Mouse (Mus musculus) myocyte (in vitro differentiated cells): ENCODE results near the gene Ung.

ENCODE experiments used
- CEBPB ChIP-seq: IDR thresholded peaks from 2 replicates; pipeline ENCODE4 v1.6.1; 2011; ENCODE audit warnings: mild to moderate bottlenecking, moderate library complexity; ENCODE audit not compliant: poor library complexity, insufficient read depth, severe bottlenecking
- E2F4 ChIP-seq: IDR thresholded peaks from one replicate; pipeline ENCODE4 v1.6.1; 2011; ENCODE audit warnings: mild to moderate bottlenecking, control low read depth, moderate library complexity; ENCODE audit not compliant: insufficient read depth
- MAX ChIP-seq: IDR thresholded peaks from one replicate; pipeline ENCODE4 v1.6.1; 2011; ENCODE audit warnings: low read depth, mild to moderate bottlenecking, control low read depth
- MYOD1 ChIP-seq, 3 experiments: IDR thresholded peaks; one replicate each; pipeline ENCODE4 v1.6.1; 2011; ENCODE audit warnings: control low read depth in 2 of 3, low read depth in 2 of 3, mild to moderate bottlenecking in 2 of 3, moderate library complexity in 1 of 3; ENCODE audit not compliant: insufficient read length in 2 of 3, control insufficient read depth in 1 of 3
- MYOG ChIP-seq, 3 experiments: IDR thresholded peaks; one replicate each; pipeline ENCODE4 v1.6.1; 2011; ENCODE audit warnings: control low read depth in 2 of 3, low read depth in 2 of 3, mild to moderate bottlenecking in 2 of 3; ENCODE audit not compliant: insufficient read length in 2 of 3, control insufficient read depth in 1 of 3, insufficient read depth in 1 of 3
- POLR2A ChIP-seq: IDR thresholded peaks from one replicate; pipeline ENCODE4 v1.6.1; 2011; ENCODE audit warnings: low read depth, mild to moderate bottlenecking, control low read depth, moderate library complexity; ENCODE audit not compliant: insufficient read length
- POLR2AphosphoS2 ChIP-seq: IDR thresholded peaks from one replicate; pipeline ENCODE4 v1.6.1; 2011; ENCODE audit warnings: low read depth, control low read depth; ENCODE audit not compliant: insufficient read length
- REST ChIP-seq: IDR thresholded peaks from one replicate; pipeline ENCODE4 v1.6.1; 2011; ENCODE audit warnings: mild to moderate bottlenecking, control low read depth, moderate library complexity; ENCODE audit not compliant: insufficient read depth, insufficient read length
- SRF ChIP-seq: IDR thresholded peaks from one replicate; pipeline ENCODE4 v1.6.1; 2011; ENCODE audit warnings: low read depth; ENCODE audit not compliant: control insufficient read depth, insufficient read length
- TCF12 ChIP-seq: IDR thresholded peaks from one replicate; pipeline ENCODE4 v1.6.1; 2011; ENCODE audit warnings: mild to moderate bottlenecking, control low read depth; ENCODE audit not compliant: poor library complexity, insufficient read depth, severe bottlenecking
- TCF3 ChIP-seq: IDR thresholded peaks from one replicate; pipeline ENCODE4 v1.6.1; 2011; ENCODE audit warnings: low read depth, control low read depth; ENCODE audit not compliant: insufficient read length
- USF1 ChIP-seq: IDR thresholded peaks from one replicate; pipeline ENCODE4 v1.6.1; 2011; ENCODE audit warnings: low read depth, mild to moderate bottlenecking, control low read depth, moderate library complexity

DNA sequence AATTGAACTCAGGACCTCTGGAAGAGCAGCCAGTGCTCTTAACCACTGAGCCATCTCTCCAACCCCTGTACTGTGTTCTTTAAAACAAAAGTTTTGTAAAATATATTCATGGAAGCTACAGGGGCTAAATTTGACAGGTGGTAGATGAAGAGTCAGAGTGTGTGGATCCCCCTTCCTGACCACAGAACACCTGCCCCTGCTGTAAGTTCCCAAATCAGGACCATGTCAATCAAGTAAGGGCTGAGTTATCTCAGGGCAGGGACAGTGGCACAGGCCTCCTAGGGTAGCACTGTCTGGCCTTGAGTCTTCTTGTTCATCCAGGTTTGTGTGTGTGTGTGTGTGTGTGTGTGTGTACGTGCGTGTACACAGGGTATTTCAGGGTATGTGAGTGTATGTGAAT is 53.3 kb downstream of the Ung start:
- TF ChIP-seq POLR2A (no peak), USF1 (no peak), MAX (no peak), E2F4 (no peak), MYOG (IDR thresholded peaks at IDR 0.05; ENCODE audit: control insufficient read depth in 1 of 3, insufficient read depth in 1 of 3, insufficient read length in 2 of 3, low read depth in 2 of 3) (no peak), MYOD1 (IDR thresholded peaks at IDR 0.05; ENCODE audit: control insufficient read depth in 1 of 3, insufficient read length in 2 of 3, low read depth in 2 of 3) (peak in 1 of 3 experiments; percentile 14), POLR2AphosphoS2 (no peak), TCF3 (no peak), CEBPB (no peak), REST (no peak), TCF12 (no peak), SRF (no peak)
